Mouse (Mus musculus): ENCODE data around the gene Znfx1. TPM values are rescaled to one million over a fixed set of nuclear protein-coding genes. Genes with fewer than 3 reads are reported as not detected.
A peak's percentile ranks its signal among the peaks of the same experiment; 100 is the strongest.

The Znfx1 gene
- polyA plus RNA-seq, 1 experiment = 16.8 TPM

GRCm38 (mm10) chr2:167081135-167081534 lies 18.3 kb upstream of the Znfx1 start:
- no peak for TF ChIP-seq POLR2A (IDR thresholded peaks at IDR 0.05; ENCODE audit: borderline replicate concordance, extremely low read depth, insufficient read depth, insufficient read length, poor library complexity, severe bottlenecking)
- no peak for TF ChIP-seq CTCF (IDR thresholded peaks at IDR 0.05; ENCODE audit: borderline replicate concordance, extremely low read depth, insufficient read depth, insufficient read length)
- no peak for DNase-seq (ENCODE audit: low read depth)

DNA sequence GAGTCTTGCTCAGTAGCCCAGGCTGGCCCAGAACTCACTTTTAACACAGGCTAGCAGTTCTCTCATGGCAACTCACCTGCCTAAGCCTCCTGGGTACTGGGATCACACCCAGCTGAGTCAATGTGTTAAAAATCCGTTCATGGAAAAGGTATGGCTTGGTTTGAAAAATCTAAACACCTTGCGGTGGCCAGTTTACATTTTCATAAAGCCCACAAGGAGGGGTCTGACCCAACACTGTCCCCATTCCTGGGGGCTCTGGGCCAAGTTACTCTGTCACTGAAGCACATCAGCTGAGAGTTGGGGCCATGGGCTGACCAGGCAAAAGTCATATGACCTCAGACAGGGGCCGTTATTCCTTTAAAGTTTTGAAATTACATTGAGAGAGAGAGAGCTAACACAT lies 17.6 kb upstream of the Znfx1 start:
- no peak for TF ChIP-seq POLR2A (IDR thresholded peaks at IDR 0.05; ENCODE audit: borderline replicate concordance, extremely low read depth, insufficient read depth, insufficient read length, poor library complexity, severe bottlenecking)
- no peak for TF ChIP-seq CTCF (IDR thresholded peaks at IDR 0.05; ENCODE audit: borderline replicate concordance, extremely low read depth, insufficient read depth, insufficient read length)
- DNase-seq (ENCODE audit: low read depth) = no peak

- TF ChIP-seq CTCF (IDR thresholded peaks at IDR 0.05; ENCODE audit: borderline replicate concordance, extremely low read depth, insufficient read depth, insufficient read length) (no peak), POLR2A (IDR thresholded peaks at IDR 0.05; ENCODE audit: borderline replicate concordance, extremely low read depth, insufficient read depth, insufficient read length, poor library complexity, severe bottlenecking) (no peak)
- peak; percentile 87 for DNase-seq (ENCODE audit: low read depth)
These were observed 16.9 kb upstream of the Znfx1 start for GRCm38 (mm10) chr2:167079535-167080257.

DNA sequence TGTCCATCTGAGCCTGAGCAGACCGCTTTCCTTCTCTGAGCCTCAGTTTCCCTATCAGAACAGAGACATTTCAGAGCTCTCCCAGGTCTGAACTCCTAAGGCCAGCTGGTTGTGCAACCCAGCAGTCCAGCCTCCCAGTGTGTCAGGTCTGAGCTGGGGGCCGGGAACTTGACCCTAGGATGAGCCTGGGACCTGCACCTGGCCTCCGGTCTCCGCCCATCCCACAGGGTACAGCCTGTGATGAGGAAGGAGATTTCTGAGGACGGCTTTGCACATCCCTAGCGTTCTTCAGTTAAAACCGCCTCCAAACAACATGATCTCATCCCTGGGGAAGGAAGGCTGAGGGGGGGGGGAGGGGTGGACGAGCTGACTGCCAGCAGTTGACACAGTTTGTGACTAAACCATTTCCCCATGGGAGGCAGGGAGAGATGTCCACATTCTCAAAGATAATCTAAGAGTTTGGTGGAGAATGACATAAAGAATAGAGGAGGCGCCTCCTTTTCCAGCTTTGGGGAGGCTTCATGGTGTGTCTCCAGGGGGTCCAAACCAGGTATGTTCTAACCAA lies 16.2 kb upstream of the Znfx1 start:
- TF ChIP-seq CTCF (IDR thresholded peaks at IDR 0.05; ENCODE audit: borderline replicate concordance, extremely low read depth, insufficient read depth, insufficient read length) (no peak), POLR2A (IDR thresholded peaks at IDR 0.05; ENCODE audit: borderline replicate concordance, extremely low read depth, insufficient read depth, insufficient read length, poor library complexity, severe bottlenecking) (no peak)
- peak; percentile 63 for DNase-seq (ENCODE audit: low read depth)

GRCm38 (mm10) chr2:167078486-167078885 lies 15.7 kb upstream of the Znfx1 start:
- TF ChIP-seq POLR2A (IDR thresholded peaks at IDR 0.05; ENCODE audit: borderline replicate concordance, extremely low read depth, insufficient read depth, insufficient read length, poor library complexity, severe bottlenecking) (no peak), CTCF (IDR thresholded peaks at IDR 0.05; ENCODE audit: borderline replicate concordance, extremely low read depth, insufficient read depth, insufficient read length) (no peak)
- no peak for DNase-seq (ENCODE audit: low read depth)

DNA sequence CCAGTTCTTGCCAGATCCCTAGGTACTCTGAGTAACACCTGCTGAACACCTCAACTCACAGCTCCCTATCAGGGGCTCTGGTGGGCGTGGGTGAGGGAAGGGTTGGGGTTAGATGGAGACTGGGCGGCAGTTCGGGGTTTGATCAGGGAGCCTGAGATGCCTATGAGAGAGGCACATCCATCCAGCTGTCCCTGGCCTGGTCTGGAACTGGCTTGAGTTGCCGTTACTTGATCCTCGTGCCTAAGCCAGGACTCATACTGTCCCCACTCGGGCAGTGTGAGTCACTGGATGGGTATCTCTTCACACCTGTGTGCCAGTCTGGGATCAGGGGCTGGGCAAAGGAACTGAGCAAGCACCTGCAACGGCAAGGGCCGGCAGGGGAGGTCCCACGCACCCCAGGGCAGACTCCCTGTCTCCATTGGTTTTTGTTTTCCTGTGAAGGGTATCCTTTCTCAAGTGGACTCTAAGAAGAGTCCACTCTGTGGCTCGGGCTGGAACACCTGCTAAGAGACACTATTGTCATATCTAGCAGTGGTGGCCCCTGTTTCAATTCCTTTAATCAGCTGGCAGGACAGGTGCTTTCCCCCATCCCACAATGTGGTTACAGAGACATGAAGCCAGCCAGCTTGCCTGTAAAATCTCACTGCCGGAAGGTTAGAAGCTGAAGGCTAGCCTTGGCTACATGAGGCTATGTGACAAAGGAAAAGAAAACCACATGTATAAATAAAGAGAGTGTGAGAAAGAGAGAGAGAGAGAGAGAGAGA lies 14.6 kb upstream of the Znfx1 start:
- TF ChIP-seq POLR2A (IDR thresholded peaks at IDR 0.05; ENCODE audit: borderline replicate concordance, extremely low read depth, insufficient read depth, insufficient read length, poor library complexity, severe bottlenecking) (no peak), CTCF (IDR thresholded peaks at IDR 0.05; ENCODE audit: borderline replicate concordance, extremely low read depth, insufficient read depth, insufficient read length) (no peak)
- DNase-seq (ENCODE audit: low read depth) = no peak

- no peak for DNase-seq (ENCODE audit: low read depth)
- TF ChIP-seq CTCF (IDR thresholded peaks at IDR 0.05; ENCODE audit: borderline replicate concordance, extremely low read depth, insufficient read depth, insufficient read length) = no peak
- no peak for TF ChIP-seq POLR2A (IDR thresholded peaks at IDR 0.05; ENCODE audit: borderline replicate concordance, extremely low read depth, insufficient read depth, insufficient read length, poor library complexity, severe bottlenecking)
These were observed 13.9 kb upstream of the Znfx1 start for GRCm38 (mm10) chr2:167076759-167077158.

- no peak for TF ChIP-seq CTCF (IDR thresholded peaks at IDR 0.05; ENCODE audit: borderline replicate concordance, extremely low read depth, insufficient read depth, insufficient read length)
- no peak for TF ChIP-seq POLR2A (IDR thresholded peaks at IDR 0.05; ENCODE audit: borderline replicate concordance, extremely low read depth, insufficient read depth, insufficient read length, poor library complexity, severe bottlenecking)
- DNase-seq (ENCODE audit: low read depth) = no peak
These were observed 13.5 kb upstream of the Znfx1 start for GRCm38 (mm10) chr2:167076352-167076751.

GRCm38 (mm10) chr2:167074587-167074986 lies 11.8 kb upstream of the Znfx1 start:
- no peak for TF ChIP-seq POLR2A (IDR thresholded peaks at IDR 0.05; ENCODE audit: borderline replicate concordance, extremely low read depth, insufficient read depth, insufficient read length, poor library complexity, severe bottlenecking)
- no peak for TF ChIP-seq CTCF (IDR thresholded peaks at IDR 0.05; ENCODE audit: borderline replicate concordance, extremely low read depth, insufficient read depth, insufficient read length)
- no peak for DNase-seq (ENCODE audit: low read depth)

- TF ChIP-seq POLR2A (IDR thresholded peaks at IDR 0.05; ENCODE audit: borderline replicate concordance, extremely low read depth, insufficient read depth, insufficient read length, poor library complexity, severe bottlenecking) (peak; percentile 29; the same call in 1 of the 2 replicates), CTCF (IDR thresholded peaks at IDR 0.05; ENCODE audit: borderline replicate concordance, extremely low read depth, insufficient read depth, insufficient read length) (peak; percentile 100)
- DNase-seq (ENCODE audit: low read depth) = peak; percentile 98
These were observed 9.1 kb upstream of the Znfx1 start for GRCm38 (mm10) chr2:167071641-167072601.

Data from brain, embryonic 14.5 days (tissue).